Mouse (Mus musculus) left cerebral cortex, postnatal 14 days (tissue): ENCODE data around the gene Scyl1. TPM values are rescaled to one million over a fixed set of nuclear protein-coding genes. Genes with fewer than 3 reads are reported as not detected.

ENCODE experiments used
- DNase-seq, 2 experiments: peaks; one replicate each; pipeline ENCODE4 v3.0.0; 2021 to 2022; ENCODE audit warnings: low spot score in 2 of 2, mixed read lengths in 1 of 2
- intact Hi-C: fragments of 180-260 bp; cut with DNase I; formaldehyde crosslinking; loops from one replicate; pipeline ENCODE4 v1.15.1; 2025
- total RNA-seq, 2 experiments: library from RNA; stranded (reverse); gene quantifications; 2 replicates each; pipeline ENCODE4 v1.2.3; 2021

Scyl1 gene
- total RNA-seq, 2 experiments from 2014 or later: 77.7 to 79.5 TPM

DNA sequence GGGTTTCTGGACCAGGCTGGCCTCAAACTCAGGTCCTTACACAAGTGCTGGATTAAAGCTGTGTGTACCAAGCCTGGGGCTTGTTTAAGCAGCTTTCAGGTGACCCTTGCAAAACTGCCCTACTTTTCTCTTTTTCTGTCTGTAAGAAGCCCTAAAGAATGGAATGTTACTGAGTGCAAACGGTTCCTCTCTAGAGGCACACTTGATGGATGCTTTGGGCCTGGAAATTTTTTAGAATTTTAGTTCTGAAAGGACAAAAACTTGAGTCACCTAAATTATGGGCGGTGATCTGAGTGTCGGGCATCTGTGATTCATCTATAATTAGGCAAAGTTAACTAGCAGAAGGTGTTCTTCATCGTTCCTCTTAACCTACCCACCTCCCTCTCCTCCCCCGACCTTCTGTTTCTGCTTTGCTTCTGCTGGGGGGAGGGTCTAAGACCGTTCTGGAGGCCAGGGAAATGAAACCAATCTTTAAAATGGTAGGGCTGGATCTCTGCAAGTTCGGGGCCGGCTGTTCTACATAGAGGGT is 33.2 kb upstream of the Scyl1 start:
- intact Hi-C loops: no loop called here
- DNase-seq: peak in 1 of 2 experiments; percentile 54

DNA sequence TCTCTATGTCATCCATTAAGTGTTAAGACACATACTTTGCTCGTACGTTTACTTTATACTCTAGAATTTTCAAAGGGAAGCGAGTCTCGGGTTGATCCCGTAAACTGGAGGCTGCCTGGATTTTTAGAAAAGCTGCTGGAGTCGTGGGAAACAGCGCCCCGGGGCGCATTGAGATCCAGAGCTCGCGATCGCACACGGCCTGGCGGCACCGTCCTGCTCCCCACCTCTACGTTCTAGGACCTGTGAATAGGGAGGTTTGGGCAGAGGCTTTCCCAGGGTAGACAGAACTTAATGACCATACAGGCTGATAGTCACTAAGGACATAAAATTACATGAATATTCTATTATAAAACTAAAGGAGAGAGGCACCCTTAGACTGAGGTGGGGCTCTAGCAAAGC is 32.7 kb upstream of the Scyl1 start:
- intact Hi-C loops: loop anchor here (1.0 kb wide), 1 partner anchor 42 kb away; no protein-coding TSS in a partner anchor
- DNase-seq: no peak

DNA sequence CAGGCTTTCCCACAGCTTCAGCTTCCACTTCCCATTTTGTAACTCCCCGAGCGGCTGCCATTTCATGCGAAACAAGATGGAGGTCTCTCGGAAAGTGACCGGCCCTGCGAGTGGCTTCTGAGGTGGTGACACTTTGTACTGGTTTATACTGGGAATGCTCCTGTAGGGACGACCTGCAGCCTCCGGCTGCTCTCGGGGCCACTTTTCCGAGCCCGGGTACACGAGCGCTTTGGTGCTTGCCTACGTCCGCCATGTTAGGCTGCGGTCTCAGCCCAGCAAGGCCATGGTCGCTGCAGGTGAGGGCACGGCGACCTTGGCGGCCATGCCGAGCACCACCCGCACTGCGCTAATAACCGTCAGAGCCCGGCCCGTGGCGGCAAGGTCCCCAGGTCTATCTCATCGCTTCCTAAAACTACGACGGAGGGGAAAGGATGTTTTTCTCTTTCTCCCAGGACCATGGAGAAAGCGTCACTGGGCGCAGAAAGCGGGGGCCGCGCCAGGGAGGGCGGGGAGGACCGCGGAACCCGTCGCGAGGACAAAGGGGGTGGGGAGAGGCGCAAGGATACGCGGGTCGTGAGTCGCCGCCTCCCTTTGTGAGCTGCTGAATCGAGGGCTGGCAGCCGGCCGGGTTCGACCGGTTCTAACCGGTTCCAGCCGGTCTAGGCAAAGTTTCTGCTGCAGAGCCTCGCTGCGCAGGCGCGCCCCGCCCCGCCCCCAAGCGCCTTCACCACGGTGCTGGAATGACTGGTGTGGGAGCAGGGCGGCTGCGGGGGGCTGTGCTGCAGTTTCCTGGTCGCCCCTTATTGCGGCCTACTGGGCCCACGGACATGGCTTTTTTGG is 32.0 kb upstream of the Scyl1 start:
- DNase-seq: peak; percentile 100
- intact Hi-C loops: loop anchor here (1.0 kb wide), 1 partner anchor 43 kb away; no protein-coding TSS in a partner anchor

- intact Hi-C loops: loop anchor here (1.0 kb wide), 1 partner anchor 44 kb away; no protein-coding TSS in a partner anchor
- DNase-seq: no peak
Observed at GRCm38 (mm10) chr19:5802787-5803040, 31.5 kb upstream of the Scyl1 start.

GRCm38 (mm10) chr19:5802011-5802786 is 31.0 kb upstream of the Scyl1 start:
- intact Hi-C loops: no loop called here
- DNase-seq: peak; percentile 97 to 98

- no peak for DNase-seq
- intact Hi-C loops: no loop called here
Observed at GRCm38 (mm10) chr19:5801432-5801964, 30.3 kb upstream of the Scyl1 start.

- intact Hi-C loops: no loop called here
- no peak for DNase-seq
Observed at GRCm38 (mm10) chr19:5800632-5801431, 29.6 kb upstream of the Scyl1 start.

DNA sequence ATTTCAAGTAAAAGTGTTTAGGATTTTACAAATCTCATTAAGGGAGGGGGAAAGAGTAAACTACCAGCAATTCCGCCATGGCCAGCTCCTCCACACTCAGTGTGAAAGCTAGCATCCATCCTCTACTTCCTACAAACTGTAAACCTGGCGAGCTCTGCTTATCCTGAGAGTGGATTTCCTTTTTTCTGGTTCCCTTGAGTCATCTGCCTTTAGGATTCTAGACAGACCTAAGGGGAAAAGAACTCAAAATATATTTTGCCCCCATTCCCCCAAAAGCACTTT is 29.1 kb upstream of the Scyl1 start:
- intact Hi-C loops: no loop called here
- no peak for DNase-seq

DNA sequence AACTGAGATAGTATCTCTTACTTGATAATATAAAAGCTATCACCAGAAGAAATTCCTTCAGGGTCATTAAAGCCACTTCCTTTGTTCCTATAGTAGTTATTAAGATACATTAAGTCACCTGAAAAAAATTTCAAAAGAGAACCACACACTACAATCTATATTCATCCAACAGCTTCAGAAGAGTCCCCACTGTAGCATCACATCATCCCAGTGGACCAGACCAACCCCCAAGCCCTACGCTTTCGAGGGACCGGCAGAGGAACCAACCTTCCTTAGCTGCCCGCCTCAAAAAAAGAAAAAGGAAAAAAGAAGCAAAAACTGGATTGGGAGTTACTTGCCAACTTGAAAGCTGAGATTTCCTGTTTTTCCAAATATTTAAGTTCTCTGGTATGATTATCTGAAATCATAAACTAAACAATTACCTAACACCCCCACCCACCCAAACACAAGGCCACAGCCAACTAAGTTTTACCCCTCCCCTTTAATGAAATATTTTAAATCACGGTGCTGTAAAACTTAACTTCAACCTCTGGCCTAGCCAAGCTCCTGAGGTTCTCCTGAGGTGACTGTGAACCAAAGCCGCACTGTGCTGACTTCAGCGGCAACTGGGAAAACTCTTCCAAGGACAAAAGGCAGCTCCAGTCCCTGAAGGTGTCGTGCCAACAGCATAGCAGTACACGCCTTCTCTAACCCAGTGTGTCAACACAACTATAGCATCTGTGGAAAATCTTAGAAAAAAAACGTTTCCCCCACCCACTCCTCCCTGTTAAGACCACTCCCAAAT is 28.5 kb upstream of the Scyl1 start:
- no peak for DNase-seq
- intact Hi-C loops: no loop called here

DNA sequence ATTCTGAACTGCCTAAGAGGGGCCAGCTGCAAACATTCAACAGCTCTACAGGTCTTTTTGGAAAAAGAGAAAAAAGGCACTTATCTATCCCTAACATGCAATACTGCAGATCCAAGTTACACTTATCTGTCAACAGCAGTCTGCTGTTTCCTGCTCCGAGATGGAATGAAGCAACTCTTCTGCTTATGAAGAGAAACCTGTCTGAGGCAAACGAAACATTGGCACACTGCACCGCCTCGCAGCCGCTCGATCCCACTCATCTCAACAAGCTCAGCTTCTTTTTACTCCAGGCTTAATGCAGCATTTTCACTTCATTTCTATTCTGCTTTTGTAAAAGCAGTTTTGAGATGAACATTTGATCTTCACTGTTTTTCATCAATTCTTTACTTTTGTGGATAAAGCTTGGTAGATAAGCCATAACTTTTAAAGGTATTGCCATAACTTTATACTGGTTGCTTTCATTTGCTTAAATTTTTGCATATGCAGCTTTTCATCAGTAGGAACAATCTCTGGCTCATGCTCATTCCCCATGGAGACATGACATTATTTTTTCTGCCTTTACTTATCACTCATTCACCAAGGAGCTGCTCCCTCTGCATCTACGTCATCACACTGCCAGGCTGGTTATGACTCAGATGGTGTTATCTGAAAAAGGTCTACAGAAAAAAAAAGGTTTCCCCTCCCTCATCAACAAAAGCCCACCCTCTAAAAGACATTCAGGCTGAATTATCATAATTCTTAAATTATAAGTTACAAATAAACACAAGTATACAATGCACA is 27.7 kb upstream of the Scyl1 start:
- DNase-seq: no peak
- intact Hi-C loops: no loop called here

GRCm38 (mm10) chr19:5797381-5798111 is 26.3 kb upstream of the Scyl1 start:
- intact Hi-C loops: no loop called here
- no peak for DNase-seq

DNA sequence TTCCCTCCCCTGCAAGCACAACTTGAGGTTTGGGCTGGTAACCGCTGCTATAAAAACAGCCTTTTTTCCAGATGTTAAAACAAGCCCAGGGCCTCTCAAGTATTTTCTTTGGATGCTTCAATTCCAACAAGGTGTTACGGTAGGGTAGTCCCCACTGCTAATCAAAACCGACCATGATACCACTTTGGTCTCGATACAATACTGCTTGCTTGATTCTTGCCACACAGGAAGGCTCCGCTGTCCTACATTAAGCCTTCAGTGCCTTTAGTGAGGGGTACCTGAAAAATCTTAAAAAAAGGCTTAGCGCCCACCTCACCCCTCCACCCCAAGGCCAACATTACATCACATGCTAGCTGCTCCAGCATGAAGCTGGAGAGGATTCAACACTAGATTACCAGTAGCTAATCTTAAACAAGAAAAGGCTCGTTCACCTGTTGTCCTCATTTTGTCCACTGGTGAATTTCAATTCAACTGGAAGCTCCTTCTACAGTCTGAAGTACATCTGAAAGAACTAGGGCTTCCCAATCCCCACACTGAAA is 25.4 kb upstream of the Scyl1 start:
- intact Hi-C loops: no loop called here
- no peak for DNase-seq

DNA sequence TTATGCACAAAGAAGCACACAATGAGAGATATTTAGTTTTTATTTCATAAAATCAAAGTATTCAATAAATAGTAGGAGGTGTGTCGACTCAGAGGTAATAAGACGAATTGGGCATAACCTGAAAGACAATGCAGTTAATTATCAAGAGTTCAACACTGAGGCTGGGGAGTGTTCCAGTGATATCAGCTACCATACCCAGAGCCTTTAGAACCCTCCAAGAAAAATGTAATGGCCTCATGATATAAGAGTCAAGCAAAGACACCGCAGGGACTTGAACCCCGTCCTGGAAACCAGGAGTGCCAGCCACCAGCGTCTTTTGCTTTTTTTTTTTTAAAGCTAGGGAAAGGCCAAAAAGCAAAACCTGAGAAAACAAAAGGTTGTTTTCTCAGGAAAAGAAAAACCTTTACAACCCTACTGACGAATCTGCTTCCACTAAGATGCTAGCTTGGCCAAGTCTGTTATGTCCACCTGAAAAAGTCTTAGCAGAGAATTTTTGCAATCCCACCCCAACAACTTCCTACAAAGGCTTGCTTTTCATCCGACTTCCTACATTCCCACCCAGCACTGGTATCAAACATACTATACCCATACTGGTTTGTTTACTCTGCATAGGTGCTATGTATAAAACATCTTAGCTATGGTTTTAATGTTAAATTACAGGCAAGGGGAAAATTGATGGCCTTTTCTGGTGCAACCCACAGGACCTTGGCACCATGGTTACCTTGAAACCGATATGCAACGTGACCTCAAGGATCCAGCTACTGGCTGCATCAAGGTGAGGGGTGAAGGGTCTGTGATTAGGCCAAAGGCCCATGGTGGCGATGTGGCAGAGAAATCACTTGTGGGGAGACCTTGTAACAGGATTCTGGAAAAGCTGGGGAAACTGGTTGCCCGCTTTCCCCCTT is 24.7 kb upstream of the Scyl1 start:
- DNase-seq: no peak
- intact Hi-C loops: no loop called here

GRCm38 (mm10) chr19:5794771-5795576 is 23.8 kb upstream of the Scyl1 start:
- intact Hi-C loops: no loop called here

More at GRCm38 (mm10) chr19:5794771-5795576, 23.8 kb upstream of the Scyl1 start:
- DNase-seq: peak in 1 of 2 experiments; percentile 72
